Mouse (Mus musculus) liver, embryonic 11.5 days (tissue): ENCODE measurements around the gene Fam83d. TPM values are rescaled to one million over a fixed set of nuclear protein-coding genes. Genes with fewer than 3 reads are reported as not detected.

ENCODE experiments used
- microRNA-seq: library from miRNA; unstranded; fragments of <30 nt; microRNA quantifications from one replicate; pipeline ENCODE4, GENCODE M21; 2017; ENCODE audit warnings: borderline number of aligned reads
- polyA plus RNA-seq: library from polyadenylated mRNA; unstranded; fragments of >200 nt; fragmentation: Nextera tagmentation; extraction: Ambion mirVana; gene quantifications from 2 replicates; pipeline ENCODE4 v1.2.1, GENCODE M21; 2014

The Fam83d gene
- polyA plus RNA-seq, 1 experiment from 2014 or later: 28.1 TPM

Small RNA genes within 50 kb of the gene (microRNA-seq; reads per million reads assigned to microRNA genes)
- not detected for gene Gm26141

Other genes starting within 250 kb of the Fam83d start
- gene Slc32a1, start 157.3 kb upstream of the Fam83d start, polyA plus RNA-seq: 0.05 and 0.06 TPM in 2 replicates
- gene Actr5, start 143.2 kb upstream of the Fam83d start, polyA plus RNA-seq: 14.2 and 15.8 TPM in 2 replicates
- 4.4 and 5.2 TPM in 2 replicates for gene Ppp1r16b, start 102.7 kb upstream of the Fam83d start, polyA plus RNA-seq
- 11.6 and 13.0 TPM in 2 replicates for gene Dhx35, start 26.7 kb downstream of the Fam83d start, polyA plus RNA-seq